Mouse (Mus musculus) forebrain, embryonic 10.5 days (tissue): ENCODE data around the gene Slc39a11. TPM values are rescaled to one million over a fixed set of nuclear protein-coding genes. Genes with fewer than 3 reads are reported as not detected.

Experiments used
- DNase-seq: peaks from one replicate; pipeline ENCODE4 v3.0.0-alpha.2; 2017; ENCODE audit warnings: low spot score; ENCODE audit errors: extremely low spot score
- H3K27ac ChIP-seq: fragments of 300-500 bp; sonication (generic); 2 replicates; pipeline ENCODE4 v1.5.1; 2016; ENCODE audit warnings: mild to moderate bottlenecking
- H3K27me3 ChIP-seq: fragments of 300-500 bp; sonication (generic); 2 replicates; pipeline ENCODE4 v1.6.1; 2016; ENCODE audit warnings: mild to moderate bottlenecking; ENCODE audit not compliant: poor library complexity, severe bottlenecking
- H3K36me3 ChIP-seq: fragments of 300-500 bp; sonication (generic); replicated peaks from 2 replicates; pipeline ENCODE4 v1.6.1; 2016; ENCODE audit warnings: mild to moderate bottlenecking, moderate library complexity
- H3K4me1 ChIP-seq: fragments of 300-500 bp; sonication (generic); 2 replicates; pipeline ENCODE4 v1.6.1; 2016
- H3K4me3 ChIP-seq: fragments of 300-500 bp; sonication (generic); 2 replicates; pipeline ENCODE4 v1.5.1; 2016; ENCODE audit warnings: mild to moderate bottlenecking, moderate library complexity
- H3K9me3 ChIP-seq: fragments of 300-500 bp; sonication (generic); 2 replicates; pipeline ENCODE4 v1.6.1; 2016; ENCODE audit warnings: mild to moderate bottlenecking, moderate library complexity
- WGBS: fragments of 180-500 bp; shearing (Covaris S2); methylation state at CpG from one replicate; pipeline ENCODE4 v1.1.7; 2016; 5-methylcytosine and 5-hydroxymethylcytosine counted together
- polyA plus RNA-seq: library from polyadenylated mRNA; unstranded; fragments of >200 nt; fragmentation: Nextera tagmentation; extraction: Ambion mirVana; gene quantifications from 2 replicates; pipeline ENCODE4 v1.2.1, GENCODE M21; 2016

The Slc39a11 gene
- polyA plus RNA-seq, 1 experiment from 2014 or later: 18.4 TPM

DNA sequence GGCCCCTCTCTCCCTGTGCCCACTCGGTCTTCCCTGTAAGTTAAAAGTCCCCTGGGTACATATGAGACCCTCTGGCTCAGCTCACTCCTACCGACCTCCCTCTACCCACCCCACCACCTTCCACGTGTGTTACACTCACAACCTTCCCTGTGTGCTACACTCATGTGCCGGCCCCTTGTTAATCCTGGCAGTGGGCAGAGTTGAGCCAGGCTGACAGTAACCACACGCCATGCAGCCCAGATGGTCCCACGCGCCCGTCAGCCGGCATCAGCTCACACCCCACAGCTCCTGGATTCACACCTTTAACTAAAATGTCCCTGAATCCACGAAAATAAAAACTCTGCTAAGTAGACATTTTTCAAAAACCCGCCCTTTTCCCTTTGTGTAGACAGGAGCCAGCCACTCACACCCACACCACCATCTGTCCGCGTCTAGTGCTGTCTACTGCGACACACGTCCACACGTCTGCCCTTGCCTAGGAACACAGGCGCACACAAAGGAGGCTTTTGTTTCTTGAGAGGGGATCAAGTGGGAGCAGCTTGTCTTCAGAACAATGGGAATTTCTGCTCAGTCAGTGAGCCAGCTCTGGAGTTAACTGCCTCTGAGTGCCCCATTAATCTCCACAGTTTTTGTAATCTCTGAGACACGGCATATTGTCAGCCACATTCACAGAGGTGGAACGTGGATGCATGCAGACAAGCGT is 210.4 kb downstream of the Slc39a11 start:
- Histone ChIP-seq H3K27ac (peak overlapping the region; percentile 86), H3K4me3 (no peak overlapping the region), H3K4me1 (peaks cover 39% of the 10 kb centered on the region), H3K36me3 (peaks cover 6% of the 10 kb centered on the region; the same call in 1 of the 2 replicates), H3K27me3 (peaks cover 82% of the 10 kb centered on the region), H3K9me3 (peaks cover 10% of the 10 kb centered on the region; the same call in 1 of the 2 replicates)
- peak; percentile 66 for DNase-seq
- WGBS: 42% methylated on average over 20 of the region's 20 CpGs

GRCm38 (mm10) chr11:113438915-113439314 is 211.0 kb downstream of the Slc39a11 start:
- Histone ChIP-seq H3K9me3 (peaks cover 10% of the 10 kb centered on the region; the same call in 1 of the 2 replicates), H3K27ac (peak overlapping the region; percentile 86), H3K4me1 (peaks cover 40% of the 10 kb centered on the region), H3K27me3 (peaks cover 82% of the 10 kb centered on the region), H3K4me3 (no peak overlapping the region), H3K36me3 (peaks cover 6% of the 10 kb centered on the region; the same call in 1 of the 2 replicates)
- WGBS: 80% methylated on average over 5 of the region's 5 CpGs
- DNase-seq: no peak

DNA sequence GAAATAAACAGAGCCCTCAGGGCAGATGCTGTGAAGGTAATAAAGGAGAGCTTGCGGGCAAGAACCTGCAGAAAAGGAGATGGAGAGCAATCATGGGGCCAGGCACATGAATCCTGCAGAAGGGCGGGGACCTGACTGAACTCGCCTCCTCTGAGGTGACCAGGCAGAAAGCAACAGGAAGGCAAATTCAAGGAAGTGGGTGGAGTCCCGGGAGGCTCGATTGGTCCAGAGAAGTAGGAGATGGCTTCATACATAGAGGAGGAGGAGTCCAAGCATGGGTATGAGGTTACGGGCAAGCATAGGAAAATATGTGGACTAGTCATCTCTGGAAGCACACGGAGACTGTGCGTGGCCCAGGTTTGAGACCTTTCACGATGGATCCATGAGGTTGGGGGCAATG is 212.5 kb downstream of the Slc39a11 start:
- peaks cover 6% of the 10 kb centered on the region; the same call in 1 of the 2 replicates for H3K36me3 ChIP-seq
- H3K4me3 ChIP-seq: no peak overlapping the region
- no peak overlapping the region for H3K27ac ChIP-seq
- H3K27me3 ChIP-seq: peaks cover 67% of the 10 kb centered on the region
- WGBS: 94% methylated on average over 9 of the region's 9 CpGs
- peaks cover 40% of the 10 kb centered on the region for H3K4me1 ChIP-seq
- H3K9me3 ChIP-seq: peaks cover 10% of the 10 kb centered on the region; the same call in 1 of the 2 replicates
- no peak for DNase-seq

- 94% methylated on average over 6 of the region's 6 CpGs for WGBS
- Histone ChIP-seq H3K9me3 (peaks cover 10% of the 10 kb centered on the region; the same call in 1 of the 2 replicates), H3K27me3 (peaks cover 56% of the 10 kb centered on the region), H3K4me1 (peaks cover 41% of the 10 kb centered on the region), H3K36me3 (peaks cover 4% of the 10 kb centered on the region; the same call in 1 of the 2 replicates), H3K4me3 (no peak overlapping the region), H3K27ac (no peak overlapping the region)
- DNase-seq: no peak
Measured at GRCm38 (mm10) chr11:113436299-113436698, 213.6 kb downstream of the Slc39a11 start.

DNA sequence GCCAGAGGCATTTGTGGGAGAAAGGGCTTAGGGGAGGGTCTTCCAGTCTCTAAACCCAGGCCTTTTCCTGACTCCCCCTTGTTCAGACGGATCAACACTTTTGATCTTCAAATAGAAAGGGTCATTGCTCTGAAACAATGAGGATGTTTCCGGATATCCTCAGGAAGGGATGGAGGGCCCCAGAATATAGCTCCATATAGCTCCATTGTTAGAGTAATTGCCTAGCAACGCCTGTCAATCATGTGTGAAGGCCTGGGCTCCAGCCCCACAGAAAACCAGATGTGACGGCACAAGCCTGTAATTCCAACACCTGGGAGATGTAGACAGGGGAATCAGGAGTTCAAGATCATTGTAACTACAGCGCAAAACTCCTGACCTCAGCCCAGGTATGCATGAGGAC is 214.2 kb downstream of the Slc39a11 start:
- H3K27me3 ChIP-seq: peaks cover 50% of the 10 kb centered on the region
- DNase-seq: no peak
- peaks cover 5% of the 10 kb centered on the region; the same call in 1 of the 2 replicates for H3K9me3 ChIP-seq
- H3K4me1 ChIP-seq: peaks cover 45% of the 10 kb centered on the region
- H3K4me3 ChIP-seq: no peak overlapping the region
- H3K36me3 ChIP-seq: no peaks in the 10 kb centered on the region
- WGBS: 45% methylated on average over 5 of the region's 5 CpGs
- peak overlapping the region; percentile 56; the same call in 1 of the 2 replicates for H3K27ac ChIP-seq

DNA sequence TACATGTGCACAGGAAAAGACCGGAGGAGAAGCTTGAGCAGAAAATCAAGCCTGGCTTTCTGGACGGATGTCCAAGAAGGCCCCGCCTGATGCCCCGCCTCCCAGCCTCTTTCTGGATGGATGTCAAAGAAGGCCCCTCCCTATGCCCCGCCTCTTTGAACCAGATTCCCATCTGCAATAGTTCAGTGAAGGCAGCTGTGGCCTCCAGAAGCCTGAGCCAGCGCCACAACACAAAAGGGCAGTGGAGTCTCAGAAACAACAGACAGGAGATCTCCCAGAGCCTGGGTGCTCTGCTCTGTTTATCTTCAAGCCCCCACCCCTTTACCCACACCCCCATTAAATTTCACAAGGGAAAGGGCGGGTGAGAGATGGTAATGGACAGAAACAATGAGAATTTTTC is 218.7 kb downstream of the Slc39a11 start:
- H3K9me3 ChIP-seq: peaks cover 5% of the 10 kb centered on the region; the same call in 1 of the 2 replicates
- no peak overlapping the region for H3K27ac ChIP-seq
- H3K36me3 ChIP-seq: no peaks in the 10 kb centered on the region
- no peak overlapping the region for H3K4me3 ChIP-seq
- no peak for DNase-seq
- WGBS: 72% methylated on average over 7 of the region's 7 CpGs
- peaks cover 22% of the 10 kb centered on the region for H3K4me1 ChIP-seq
- H3K27me3 ChIP-seq: peaks cover 16% of the 10 kb centered on the region

GRCm38 (mm10) chr11:113425882-113426281 is 224.0 kb downstream of the Slc39a11 start:
- no peak for DNase-seq
- Histone ChIP-seq H3K27ac (no peak overlapping the region), H3K4me1 (peaks cover 20% of the 10 kb centered on the region), H3K36me3 (no peaks in the 10 kb centered on the region), H3K27me3 (peaks cover 3% of the 10 kb centered on the region; the same call in 1 of the 2 replicates), H3K4me3 (no peak overlapping the region), H3K9me3 (no peaks in the 10 kb centered on the region; the same call in 1 of the 2 replicates)
- 86% methylated on average over 9 of the region's 9 CpGs for WGBS

DNA sequence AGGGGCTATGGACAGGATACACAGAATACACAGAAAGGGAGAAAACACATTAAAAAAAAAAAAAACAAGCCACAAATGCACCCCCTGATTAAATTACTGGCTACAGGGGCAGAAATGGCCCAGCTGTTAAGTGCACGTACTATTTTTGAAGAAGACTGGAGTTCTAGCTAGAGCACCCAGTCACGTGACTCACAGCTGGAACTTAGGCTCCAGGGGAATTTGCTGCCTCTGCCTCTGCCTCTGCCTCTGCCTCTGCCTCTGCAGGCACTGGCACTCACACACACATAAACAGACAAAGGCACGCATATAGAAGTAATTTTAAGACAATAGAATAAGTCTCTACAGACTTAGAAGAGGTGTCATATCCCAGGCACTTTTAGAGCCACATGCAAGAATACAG is 224.4 kb downstream of the Slc39a11 start:
- peaks cover 20% of the 10 kb centered on the region for H3K4me1 ChIP-seq
- H3K4me3 ChIP-seq: no peak overlapping the region
- H3K27ac ChIP-seq: no peak overlapping the region
- DNase-seq: no peak
- no peaks in the 10 kb centered on the region for H3K36me3 ChIP-seq
- H3K9me3 ChIP-seq: no peaks in the 10 kb centered on the region; the same call in 1 of the 2 replicates
- WGBS: 88% methylated on average over 3 of the region's 3 CpGs
- peaks cover 3% of the 10 kb centered on the region; the same call in 1 of the 2 replicates for H3K27me3 ChIP-seq

DNA sequence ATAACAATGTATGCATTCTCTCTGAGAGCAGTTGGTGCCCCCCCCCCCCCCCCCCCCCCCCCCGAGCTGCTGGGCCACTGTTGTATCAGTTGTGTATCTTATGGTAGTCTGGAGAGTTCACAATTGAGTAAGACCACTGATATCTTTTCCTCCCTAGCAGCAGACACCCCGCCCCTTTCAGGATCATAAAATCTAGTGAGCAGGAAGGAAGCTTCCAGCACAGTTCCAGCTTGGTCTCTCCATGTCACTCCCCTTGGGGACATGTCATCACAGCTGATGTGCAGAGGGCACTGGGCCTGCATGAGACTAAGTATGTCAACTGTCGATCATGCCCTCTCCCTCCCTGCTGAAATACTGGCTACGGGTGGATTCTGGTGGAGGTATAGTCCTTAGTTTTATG is 225.1 kb downstream of the Slc39a11 start:
- no peak for DNase-seq
- Histone ChIP-seq H3K4me3 (no peak overlapping the region), H3K27ac (no peak overlapping the region), H3K4me1 (peaks cover 20% of the 10 kb centered on the region), H3K9me3 (no peaks in the 10 kb centered on the region; the same call in 1 of the 2 replicates), H3K36me3 (no peaks in the 10 kb centered on the region), H3K27me3 (peaks cover 2% of the 10 kb centered on the region; the same call in 1 of the 2 replicates)
- WGBS: 78% methylated on average over 4 of the region's 4 CpGs

GRCm38 (mm10) chr11:113422598-113422997 is 227.3 kb downstream of the Slc39a11 start:
- peaks cover 23% of the 10 kb centered on the region for H3K4me1 ChIP-seq
- H3K27ac ChIP-seq: no peak overlapping the region
- 97% methylated on average over 7 of the region's 7 CpGs for WGBS
- H3K9me3 ChIP-seq: no peaks in the 10 kb centered on the region; the same call in 1 of the 2 replicates
- no peaks in the 10 kb centered on the region for H3K36me3 ChIP-seq
- no peaks in the 10 kb centered on the region for H3K27me3 ChIP-seq
- no peak overlapping the region for H3K4me3 ChIP-seq
- DNase-seq: no peak

DNA sequence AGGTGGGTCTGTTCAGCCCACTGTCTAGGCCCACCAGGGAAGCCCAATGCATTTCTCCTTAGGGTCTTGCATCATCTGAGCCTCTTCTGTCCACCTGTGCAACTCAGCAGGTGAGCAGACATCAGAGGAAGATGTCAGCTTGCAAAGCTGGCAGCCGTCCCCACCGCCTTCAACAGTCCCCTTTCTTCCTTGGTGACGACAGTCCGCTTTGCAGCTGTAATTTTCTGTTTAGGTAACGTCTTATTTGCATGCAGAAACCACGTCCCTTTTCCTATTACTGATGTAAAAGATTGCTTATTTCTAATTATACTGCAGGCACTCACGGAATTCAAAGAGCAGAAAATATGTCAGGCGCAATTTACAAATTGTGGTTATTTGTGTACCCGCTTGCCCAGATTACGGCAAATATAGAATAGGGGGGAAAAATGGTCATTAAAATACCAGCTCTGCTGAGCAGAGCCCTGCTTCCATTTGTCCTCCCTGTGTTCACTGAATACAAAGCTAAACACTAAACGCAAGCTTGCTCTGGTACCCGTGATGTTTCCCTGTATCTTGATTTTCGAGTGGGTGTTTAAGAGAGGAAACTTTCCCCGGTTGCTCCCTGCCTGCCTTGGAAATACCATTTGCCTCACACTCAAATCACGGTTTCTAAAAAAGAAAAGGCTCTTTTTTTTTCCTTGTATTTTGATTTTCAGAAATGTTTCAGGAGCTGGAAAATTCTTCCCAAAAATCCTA is 230.8 kb downstream of the Slc39a11 start:
- Histone ChIP-seq H3K4me3 (no peak overlapping the region), H3K9me3 (peaks cover 4% of the 10 kb centered on the region; the same call in 1 of the 2 replicates), H3K36me3 (0 out of 2 replicates have a peak, but pooled peaks cover 2% of the 10 kb centered on the region), H3K27ac (no peak overlapping the region), H3K4me1 (peaks cover 21% of the 10 kb centered on the region), H3K27me3 (no peaks in the 10 kb centered on the region)
- DNase-seq: no peak
- WGBS: 92% methylated on average over 15 of the region's 15 CpGs

- Histone ChIP-seq H3K27me3 (no peaks in the 10 kb centered on the region), H3K9me3 (peaks cover 4% of the 10 kb centered on the region; the same call in 1 of the 2 replicates), H3K4me1 (peaks cover 21% of the 10 kb centered on the region), H3K27ac (no peak overlapping the region), H3K36me3 (0 out of 2 replicates have a peak, but pooled peaks cover 2% of the 10 kb centered on the region), H3K4me3 (no peak overlapping the region)
- 86% methylated on average over 4 of the region's 4 CpGs for WGBS
- no peak for DNase-seq
Measured at GRCm38 (mm10) chr11:113417948-113418347, 231.9 kb downstream of the Slc39a11 start.
